Mouse (Mus musculus): Measurements from ENCODE around the gene Lingo3.

Gene Lingo3

DNA sequence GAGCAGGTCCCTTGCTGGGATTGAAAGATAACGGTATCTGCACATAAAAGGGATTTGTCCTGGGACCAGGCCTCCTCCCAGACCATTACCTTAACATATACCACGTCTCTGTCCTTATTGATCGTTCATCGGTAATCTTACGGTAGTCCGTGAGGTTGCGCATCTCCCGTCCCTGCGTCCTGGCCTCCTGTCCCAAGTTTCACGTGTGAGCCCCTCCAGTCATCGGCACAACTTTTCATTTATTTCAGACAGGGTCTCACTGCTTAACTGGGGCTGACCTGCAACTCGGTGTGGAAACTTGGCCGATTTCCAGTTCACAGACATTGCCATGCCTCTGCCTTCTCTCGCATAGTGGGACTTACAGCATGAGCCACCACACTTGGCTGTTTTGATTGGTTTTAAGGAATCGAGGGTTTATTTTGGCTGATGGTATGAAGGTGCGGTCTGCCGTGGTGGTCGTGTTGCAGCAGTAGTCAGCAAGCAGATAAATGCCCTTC lies 44.7 kb downstream of the Lingo3 start:
- DNase-seq (ENCODE audit: low spot score), result no peak

DNA sequence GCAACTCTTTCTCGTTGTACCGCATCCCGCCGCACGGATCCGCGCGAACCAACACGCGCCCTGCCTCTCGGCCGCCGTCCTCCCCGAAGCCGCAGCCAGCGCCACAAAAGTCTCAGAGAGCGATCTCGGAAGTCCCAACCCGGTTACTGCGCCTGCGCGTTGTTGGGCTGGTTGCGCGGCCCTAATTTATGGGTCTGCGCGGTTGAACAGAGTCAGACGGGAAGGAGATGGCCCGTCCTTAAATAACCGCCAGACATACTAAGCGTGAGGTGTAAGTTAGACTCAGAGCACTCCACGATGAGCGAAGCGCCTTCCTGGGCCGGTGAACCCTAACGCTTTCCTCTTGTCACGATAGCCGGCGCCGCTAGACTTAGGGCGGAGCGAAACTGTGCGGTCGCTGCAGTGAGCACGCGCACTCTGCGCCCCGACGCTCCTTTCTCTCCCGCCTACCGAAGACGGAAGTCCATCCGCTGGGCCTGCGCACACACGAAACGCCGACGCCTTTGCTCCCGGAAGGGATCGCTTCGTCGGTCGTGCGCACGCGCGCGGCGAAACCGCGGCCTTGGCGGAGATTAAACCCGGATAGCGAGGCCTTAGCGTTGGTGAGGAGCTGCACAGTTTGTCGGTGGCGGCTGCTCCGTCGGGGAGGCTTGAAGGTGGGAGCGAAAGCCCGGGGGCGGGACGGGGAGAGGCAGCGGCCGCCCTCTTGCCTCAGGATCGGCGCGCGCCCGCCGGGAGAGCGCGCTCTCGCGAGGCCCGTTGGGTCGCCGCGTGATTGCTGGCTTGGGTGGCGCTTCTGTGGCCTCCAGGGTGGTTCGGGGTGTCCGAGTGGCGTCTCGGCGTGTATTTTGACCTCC lies 45.5 kb downstream of the Lingo3 start, which contains the start of the genes Sf3a2 and Plekhj1:
Sf3a2 (plus strand) TSS at position 49 of the 857 bp plus-strand sequence.
Plekhj1 (minus strand) TSS at position 477 of the 857 bp plus-strand sequence.
- peak; percentile 96 for DNase-seq (ENCODE audit: low spot score)

GRCm38 (mm10) chr10:80797186-80798149 lies 46.4 kb downstream of the Lingo3 start:
- no peak for DNase-seq (ENCODE audit: low spot score)

GRCm38 (mm10) chr10:80796307-80796848 lies 47.5 kb downstream of the Lingo3 start:
- DNase-seq (ENCODE audit: low spot score), result no peak

DNA sequence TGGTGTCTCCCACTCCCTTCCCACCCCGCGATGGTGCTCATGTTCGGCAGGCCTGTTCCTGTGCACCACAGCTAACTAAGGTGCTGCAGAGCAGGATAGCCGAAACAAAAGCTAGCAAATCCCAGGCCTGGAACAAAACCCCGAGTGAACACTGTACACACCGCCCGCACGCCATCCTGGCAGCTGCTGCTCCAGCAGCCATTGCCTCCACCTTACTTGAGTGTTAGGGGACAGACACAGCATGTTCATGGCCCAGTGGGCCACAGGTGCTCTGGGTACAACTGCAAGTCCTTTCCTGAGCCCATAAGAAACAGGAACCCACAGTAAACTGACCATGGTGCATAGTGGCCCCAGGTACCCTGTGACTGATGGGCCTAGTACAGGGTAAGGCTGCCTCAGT lies 49.1 kb downstream of the Lingo3 start:
- no peak for DNase-seq (ENCODE audit: low spot score)

GRCm38 (mm10) chr10:80793803-80794202 lies 50.0 kb downstream of the Lingo3 start:
- no peak for DNase-seq (ENCODE audit: low spot score)

GRCm38 (mm10) chr10:80793033-80793784 lies 50.6 kb downstream of the Lingo3 start:
- DNase-seq (ENCODE audit: low spot score), result no peak

GRCm38 (mm10) chr10:80792175-80793032 lies 51.4 kb downstream of the Lingo3 start:
- no peak for DNase-seq (ENCODE audit: low spot score)

DNA sequence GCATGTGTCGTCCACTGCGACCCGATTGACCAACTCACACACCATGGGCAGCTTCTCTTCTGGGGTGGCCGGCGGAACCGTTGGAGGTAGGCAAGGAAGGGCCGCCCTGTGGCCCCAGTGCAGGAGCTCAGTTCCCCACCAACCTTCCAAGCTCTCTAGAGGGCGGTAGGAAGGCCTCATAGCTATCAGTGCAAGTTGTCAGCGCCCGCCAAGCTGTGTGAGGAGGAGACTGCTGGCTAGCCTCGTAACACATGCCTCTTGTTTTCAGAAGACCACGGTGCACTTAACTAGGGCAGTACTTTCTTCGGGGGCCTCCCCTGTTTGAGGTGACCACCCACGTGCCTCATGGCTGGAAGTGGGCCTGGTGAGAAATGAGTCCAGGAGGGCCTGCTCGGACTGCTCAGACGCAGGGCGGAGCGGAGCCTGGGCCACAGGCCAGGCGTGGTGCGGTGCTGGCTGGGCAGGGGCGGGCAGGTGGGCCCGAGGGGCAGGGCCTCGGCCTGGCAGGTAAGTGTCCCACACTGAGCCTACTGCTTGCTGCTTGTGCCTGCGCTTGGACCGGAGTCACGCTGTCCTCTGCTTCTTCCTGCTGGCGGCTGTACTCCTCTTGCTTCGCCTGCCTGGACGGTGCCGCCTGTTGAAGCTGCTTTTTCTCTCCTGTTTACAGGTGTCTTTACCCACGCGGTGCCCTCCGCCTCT lies 52.2 kb downstream of the Lingo3 start:
- no peak for DNase-seq (ENCODE audit: low spot score)

GRCm38 (mm10) chr10:80790761-80791404 lies 53.0 kb downstream of the Lingo3 start:
- DNase-seq (ENCODE audit: low spot score), result no peak

- no peak for DNase-seq (ENCODE audit: low spot score)
These were observed 56.3 kb downstream of the Lingo3 start for GRCm38 (mm10) chr10:80787517-80787916.

DNA sequence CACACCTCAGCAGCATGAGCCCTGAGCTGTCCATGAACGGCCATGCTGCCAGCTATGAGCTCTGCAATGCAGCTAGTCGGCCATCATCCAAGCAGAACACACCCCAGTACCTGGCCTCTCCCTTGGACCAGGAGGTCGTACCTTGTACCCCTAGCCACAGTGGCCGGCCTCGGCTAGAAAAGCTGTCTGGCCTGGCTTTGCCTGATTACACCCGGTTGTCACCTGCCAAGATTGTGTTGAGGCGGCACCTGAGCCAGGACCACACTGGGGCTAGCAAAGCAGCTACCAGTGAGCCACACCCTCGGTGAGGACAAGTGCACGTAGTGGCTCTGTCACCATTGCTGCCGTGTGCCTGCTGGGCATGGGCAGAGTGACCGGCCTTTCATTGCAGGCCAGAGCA lies 57.9 kb downstream of the Lingo3 start:
- DNase-seq (ENCODE audit: low spot score), result no peak

DNA sequence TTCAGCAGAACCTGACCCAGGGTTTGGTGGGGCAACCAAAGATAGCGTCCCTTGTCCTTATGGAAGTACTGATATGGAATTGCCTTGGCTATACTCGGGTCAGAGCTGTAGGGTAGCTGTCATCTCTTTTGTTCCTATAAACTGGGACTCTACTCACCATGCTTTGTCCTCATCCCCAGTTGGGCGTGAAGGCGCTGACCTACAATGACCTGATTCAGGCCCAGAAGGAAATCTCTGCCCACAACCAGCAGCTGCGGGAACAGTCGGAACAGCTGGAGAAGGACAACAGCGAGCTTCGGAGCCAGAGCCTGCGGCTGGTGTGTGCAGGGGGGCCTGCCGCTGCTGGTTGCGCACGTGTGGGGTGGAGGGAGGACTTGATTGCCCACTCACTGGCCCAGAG lies 59.0 kb downstream of the Lingo3 start:
- no peak for DNase-seq (ENCODE audit: low spot score)

DNA sequence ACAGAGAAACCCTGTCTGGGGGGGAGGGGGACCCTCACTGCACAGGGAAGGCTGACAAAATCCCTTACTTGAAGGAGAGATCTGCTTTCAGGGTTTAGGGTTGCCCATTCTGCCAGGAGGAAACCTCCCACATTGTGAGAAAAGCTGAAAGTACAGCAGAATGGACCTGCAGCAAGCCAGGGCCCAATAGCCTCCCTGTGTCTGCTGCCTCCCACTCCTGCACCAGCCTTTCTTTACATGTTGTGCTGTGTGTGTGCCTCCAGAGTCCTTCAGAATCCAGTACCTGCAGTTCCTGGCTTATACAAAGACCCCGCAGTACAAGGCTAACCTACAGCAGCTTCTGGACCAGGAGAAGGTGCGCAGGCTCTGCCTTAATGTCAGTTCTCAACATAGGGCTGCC lies 59.5 kb downstream of the Lingo3 start:
- DNase-seq (ENCODE audit: low spot score), result no peak

Measured in layer of hippocampus, adult 11-12 months (tissue).